Mouse (Mus musculus): ENCODE results near the gene Psma4. TPM values are rescaled to one million over a fixed set of nuclear protein-coding genes. Genes with fewer than 3 reads are reported as not detected.

Gene Psma4
- polyA plus RNA-seq, 1 experiment: 16.1 TPM

DNA sequence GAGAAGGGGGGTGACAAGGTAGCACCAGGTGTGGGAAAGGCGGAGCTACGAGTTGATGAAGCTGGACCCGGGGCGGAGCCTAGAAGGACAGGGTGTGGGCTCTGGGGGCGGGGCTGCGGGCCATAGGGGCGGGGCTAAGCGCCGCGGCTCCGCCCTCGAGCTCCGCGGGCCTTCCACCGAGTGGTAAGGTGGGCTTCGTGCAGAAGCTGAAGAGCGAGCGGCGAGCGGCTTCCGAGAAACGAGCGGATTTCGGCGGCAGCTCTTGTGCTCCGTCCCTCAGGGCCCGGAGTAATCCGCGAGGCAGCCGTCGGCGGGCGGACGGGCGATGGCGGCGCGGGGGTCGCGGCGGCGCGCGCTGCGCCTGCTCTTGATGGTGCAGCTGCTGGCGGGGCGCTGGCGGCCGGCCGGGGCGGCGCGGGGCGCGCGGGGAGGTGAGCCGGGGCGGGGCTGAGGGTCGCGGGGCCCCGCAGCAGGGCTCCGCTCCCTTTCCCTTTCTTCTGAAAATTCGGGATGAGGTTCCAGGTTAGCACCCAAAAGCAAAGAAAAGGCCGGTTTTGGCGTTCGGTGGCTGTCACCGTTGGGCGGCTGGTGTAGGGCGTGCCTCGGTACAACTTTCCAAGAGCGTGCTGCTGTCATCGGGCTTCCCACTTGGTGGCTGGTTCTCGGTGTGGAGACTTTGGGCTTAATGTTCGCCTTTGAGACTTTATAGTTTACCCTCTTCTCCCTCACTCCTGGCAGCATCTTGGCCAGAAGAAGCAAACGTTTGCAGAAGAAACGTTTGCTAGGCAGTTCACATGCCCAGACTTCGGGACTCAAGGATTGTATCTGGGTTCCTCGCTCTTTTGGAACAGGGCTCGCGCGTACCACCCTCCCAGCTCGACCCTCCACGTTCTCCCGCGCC, 31.0 kb downstream of the Psma4 start:
- peaks cover 13% of the 10 kb centered on the region for H3K9me3 ChIP-seq
- H3K36me3 ChIP-seq (replicated peaks; ENCODE audit: low read length): no peaks in the 10 kb centered on the region
- peak overlapping the region; percentile 90 for H3K4me3 ChIP-seq (replicated peaks)
- peaks cover 75% of the 10 kb centered on the region for H3K27me3 ChIP-seq (replicated peaks)
- peaks cover 17% of the 10 kb centered on the region for H3K4me1 ChIP-seq
- TF ChIP-seq FLI1 (IDR thresholded peaks at IDR 0.05; ENCODE audit: low read length) (no peak), GATA1 (IDR thresholded peaks at IDR 0.05; ENCODE audit: borderline replicate concordance, low read length) (no peak)

GRCm38 (mm10) chr9:54982401-54982800, 31.8 kb downstream of the Psma4 start:
- H3K4me3 ChIP-seq (replicated peaks): no peak overlapping the region
- H3K36me3 ChIP-seq (replicated peaks; ENCODE audit: low read length): no peaks in the 10 kb centered on the region
- H3K9me3 ChIP-seq: peaks cover 11% of the 10 kb centered on the region
- TF ChIP-seq FLI1 (IDR thresholded peaks at IDR 0.05; ENCODE audit: low read length): no peak
- TF ChIP-seq GATA1 (IDR thresholded peaks at IDR 0.05; ENCODE audit: borderline replicate concordance, low read length): no peak
- peaks cover 17% of the 10 kb centered on the region for H3K4me1 ChIP-seq
- H3K27me3 ChIP-seq (replicated peaks): peaks cover 77% of the 10 kb centered on the region

GRCm38 (mm10) chr9:54990362-54990761, 39.8 kb downstream of the Psma4 start:
- H3K9me3 ChIP-seq: no peaks in the 10 kb centered on the region
- TF ChIP-seq GATA1 (IDR thresholded peaks at IDR 0.05; ENCODE audit: borderline replicate concordance, low read length) (no peak), FLI1 (IDR thresholded peaks at IDR 0.05; ENCODE audit: low read length) (no peak)
- no peak overlapping the region for H3K4me3 ChIP-seq (replicated peaks)
- no peaks in the 10 kb centered on the region for H3K36me3 ChIP-seq (replicated peaks; ENCODE audit: low read length)
- H3K27me3 ChIP-seq (replicated peaks): peaks cover 30% of the 10 kb centered on the region
- no peaks in the 10 kb centered on the region for H3K4me1 ChIP-seq

GRCm38 (mm10) chr9:54994381-54994780, 43.8 kb downstream of the Psma4 start:
- H3K4me1 ChIP-seq: no peaks in the 10 kb centered on the region
- no peaks in the 10 kb centered on the region for H3K36me3 ChIP-seq (replicated peaks; ENCODE audit: low read length)
- H3K27me3 ChIP-seq (replicated peaks): peaks cover 20% of the 10 kb centered on the region
- H3K4me3 ChIP-seq (replicated peaks): no peak overlapping the region
- TF ChIP-seq FLI1 (IDR thresholded peaks at IDR 0.05; ENCODE audit: low read length) (no peak), GATA1 (IDR thresholded peaks at IDR 0.05; ENCODE audit: borderline replicate concordance, low read length) (no peak)
- H3K9me3 ChIP-seq: no peaks in the 10 kb centered on the region

DNA sequence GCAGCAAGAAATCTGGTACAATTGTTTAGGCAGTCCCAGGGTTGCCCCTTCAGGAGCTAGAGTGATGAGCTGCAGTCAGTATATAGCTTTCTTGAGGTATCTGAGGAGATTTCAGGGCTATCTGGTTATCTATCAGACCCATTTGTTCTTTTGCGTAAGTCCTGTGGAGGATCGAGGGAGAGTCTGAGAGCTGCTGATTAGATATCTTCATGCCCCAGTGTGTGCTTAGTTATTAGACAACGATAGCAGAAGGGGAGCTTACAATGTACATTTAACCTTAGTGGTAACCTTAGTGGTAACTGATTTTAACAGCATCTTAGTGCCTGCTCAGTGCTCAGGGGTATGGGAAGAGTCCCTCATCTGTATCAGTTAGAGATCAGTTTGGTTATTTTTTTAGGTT, 45.1 kb downstream of the Psma4 start:
- no peak for TF ChIP-seq GATA1 (IDR thresholded peaks at IDR 0.05; ENCODE audit: borderline replicate concordance, low read length)
- TF ChIP-seq FLI1 (IDR thresholded peaks at IDR 0.05; ENCODE audit: low read length): no peak
- H3K4me3 ChIP-seq (replicated peaks): no peak overlapping the region
- H3K9me3 ChIP-seq: no peaks in the 10 kb centered on the region
- H3K4me1 ChIP-seq: no peaks in the 10 kb centered on the region
- H3K36me3 ChIP-seq (replicated peaks; ENCODE audit: low read length): no peaks in the 10 kb centered on the region
- peaks cover 22% of the 10 kb centered on the region for H3K27me3 ChIP-seq (replicated peaks)

- H3K4me1 ChIP-seq: no peaks in the 10 kb centered on the region
- peaks cover 20% of the 10 kb centered on the region for H3K27me3 ChIP-seq (replicated peaks)
- no peaks in the 10 kb centered on the region for H3K36me3 ChIP-seq (replicated peaks; ENCODE audit: low read length)
- no peak for TF ChIP-seq GATA1 (IDR thresholded peaks at IDR 0.05; ENCODE audit: borderline replicate concordance, low read length)
- TF ChIP-seq FLI1 (IDR thresholded peaks at IDR 0.05; ENCODE audit: low read length): no peak
- no peak overlapping the region for H3K4me3 ChIP-seq (replicated peaks)
- H3K9me3 ChIP-seq: 0 out of 2 replicates have a peak, but pooled peaks cover 5% of the 10 kb centered on the region
These were observed 53.0 kb downstream of the Psma4 start for GRCm38 (mm10) chr9:55003609-55004008.

Other genes starting within 250 kb of the Psma4 start
- 10.7 and 17.7 TPM in 2 replicates for gene Wdr61, start 216.3 kb upstream of the Psma4 start, polyA plus RNA-seq (2012; ENCODE audit: insufficient read depth, low replicate concordance)
- not detected in 2 replicates for gene Crabp1, start 186.0 kb upstream of the Psma4 start, polyA plus RNA-seq (2012; ENCODE audit: insufficient read depth, low replicate concordance)
- 0.36 TPM in 1 of 2 replicates, not detected in the other for gene Ireb2, start 87.0 kb upstream of the Psma4 start, polyA plus RNA-seq (2012; ENCODE audit: insufficient read depth, low replicate concordance)
- not detected in 2 replicates for gene Hykk, start 33.5 kb upstream of the Psma4 start, polyA plus RNA-seq (2012; ENCODE audit: insufficient read depth, low replicate concordance)
- gene AY074887, start 208 bp downstream of the Psma4 start, polyA plus RNA-seq (2012; ENCODE audit: insufficient read depth, low replicate concordance): not detected in 2 replicates
- gene Chrna5, start 30.1 kb downstream of the Psma4 start, polyA plus RNA-seq (2012; ENCODE audit: insufficient read depth, low replicate concordance): not detected in 2 replicates
- gene Chrna3, start 75.8 kb downstream of the Psma4 start, polyA plus RNA-seq (2012; ENCODE audit: insufficient read depth, low replicate concordance): not detected in 2 replicates
- not detected in 2 replicates for gene Chrnb4, start 98.0 kb downstream of the Psma4 start, polyA plus RNA-seq (2012; ENCODE audit: insufficient read depth, low replicate concordance)
- gene Ube2q2, start 198.1 kb downstream of the Psma4 start, polyA plus RNA-seq (2012; ENCODE audit: insufficient read depth, low replicate concordance): 11.4 and 31.0 TPM in 2 replicates